Mouse (Mus musculus): ENCODE results near the gene Ofcc1. TPM values are rescaled to one million over a fixed set of nuclear protein-coding genes. Genes with fewer than 3 reads are reported as not detected.

The Ofcc1 gene
- polyA plus RNA-seq, 1 experiment, result not detected

DNA sequence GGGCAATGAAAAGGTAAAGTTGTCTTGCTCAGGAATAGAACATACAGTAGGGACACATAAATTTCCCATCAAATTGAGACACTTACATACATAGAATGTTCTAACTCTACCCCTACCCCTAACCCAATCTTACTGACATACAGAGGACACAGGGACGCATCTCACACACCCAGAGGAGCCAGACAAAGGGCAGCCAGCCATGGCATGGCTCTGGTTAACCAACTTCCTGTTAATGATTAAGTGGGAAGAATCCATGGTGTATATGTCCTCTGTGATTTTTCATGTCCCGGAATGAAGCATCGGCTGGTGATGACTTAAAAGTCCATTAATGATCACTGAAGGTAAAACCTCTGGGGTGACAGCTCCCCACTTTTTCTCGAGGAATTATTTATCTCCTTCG lies 405.2 kb downstream of the Ofcc1 start:
- Histone ChIP-seq H3K4me2 (ENCODE audit: low read depth) (no peak overlapping the region), H3ac (ENCODE audit: control insufficient read depth, insufficient read length) (no peak overlapping the region), H3K79me2 (ENCODE audit: control insufficient read depth, insufficient read depth) (no peaks in the 10 kb centered on the region), H3K27me3 (ENCODE audit: control insufficient read depth, insufficient read depth, insufficient read length) (no peaks in the 10 kb centered on the region), H3K4me3 (no peak overlapping the region), H3K36me3 (ENCODE audit: control insufficient read depth, insufficient read depth) (no peaks in the 10 kb centered on the region)
- TF ChIP-seq CEBPB (IDR thresholded peaks at IDR 0.05; ENCODE audit: insufficient read depth, poor library complexity, severe bottlenecking) (no peak), POLR2A (IDR thresholded peaks at IDR 0.05; ENCODE audit: insufficient read length, low read depth) (no peak), TCF12 (IDR thresholded peaks at IDR 0.05; ENCODE audit: insufficient read depth, poor library complexity, severe bottlenecking) (no peak), E2F4 (IDR thresholded peaks at IDR 0.05; ENCODE audit: insufficient read depth) (no peak), TCF3 (IDR thresholded peaks at IDR 0.05; ENCODE audit: insufficient read length, low read depth) (no peak), SRF (IDR thresholded peaks at IDR 0.05; ENCODE audit: control insufficient read depth, insufficient read length, low read depth) (no peak), MYOG (IDR thresholded peaks at IDR 0.05; ENCODE audit: control insufficient read depth in 1 of 3, insufficient read depth in 1 of 3, insufficient read length in 2 of 3, low read depth in 2 of 3) (no peak)

Data from myocyte (in vitro differentiated cells).